Mouse (Mus musculus): ENCODE measurements around the gene Ppp2r3d.
A peak's percentile ranks its signal among the peaks of the same experiment; 100 is the strongest.
"Not testable (repeated sequence)": the region's sequence is repeated elsewhere in the genome, so short reads cannot be mapped to it uniquely, and the experiment has no call there.

Ppp2r3d gene

DNA sequence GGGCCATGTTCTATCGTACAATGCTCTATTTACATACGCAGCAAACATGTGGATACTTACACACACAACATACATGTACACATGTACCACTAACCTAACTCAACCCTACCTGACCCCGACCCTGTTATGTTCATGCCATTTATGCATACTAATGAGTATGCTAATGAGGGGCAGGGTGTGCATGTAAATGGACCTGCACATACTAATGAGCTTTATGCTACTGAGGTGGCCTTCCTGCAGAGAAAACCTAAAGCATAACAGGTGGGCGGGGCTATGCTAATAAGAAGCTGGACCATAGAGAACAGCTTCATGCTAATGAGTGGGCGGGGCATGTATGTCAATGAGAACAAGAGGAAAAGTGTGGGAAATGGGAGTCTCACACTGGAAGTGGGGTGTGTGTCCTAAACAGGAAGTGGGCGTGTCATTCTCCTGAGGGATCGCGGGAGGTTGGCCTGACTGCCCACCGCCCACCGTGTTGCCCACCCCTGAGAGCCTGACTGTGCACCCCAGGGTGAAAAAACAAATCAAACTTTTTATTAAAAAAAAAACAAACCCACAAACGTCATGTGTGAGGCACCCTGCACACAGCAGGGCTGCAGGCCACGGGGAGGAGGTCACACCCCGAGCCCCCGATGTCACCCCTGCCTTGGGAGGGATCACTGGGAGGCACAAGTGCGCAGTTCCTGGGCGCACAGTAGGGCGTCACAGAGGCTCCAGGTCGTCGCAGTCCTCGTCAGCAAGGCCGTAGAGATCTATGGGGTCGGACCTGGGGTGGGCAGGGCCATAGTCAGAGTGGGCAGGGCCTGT is at the start of gene Ppp2r3d:
TSS of gene Ppp2r3d (minus strand) at position 803 of the 807 bp plus-strand sequence.
- DNase-seq (ENCODE audit: low read depth), result no peak

GRCm38 (mm10) chr9:124493693-124494092 is 17.0 kb upstream of the Ppp2r3d start, which contains the start of gene Gm21836:
Gm21836 (minus strand) TSS chr9:124493793.
- not testable (repeated sequence) for DNase-seq (ENCODE audit: low read depth)

- DNase-seq (ENCODE audit: low read depth), result not testable (repeated sequence)
Observed at GRCm38 (mm10) chr9:124480361-124480980, 3.8 kb upstream of the Ppp2r3d start.

GRCm38 (mm10) chr9:124478081-124478480 is 1.4 kb upstream of the Ppp2r3d start:
- DNase-seq (ENCODE audit: low read depth), result no peak

- DNase-seq (ENCODE audit: low read depth), result no peak
Observed at GRCm38 (mm10) chr9:124475689-124476088, 1.0 kb downstream of the Ppp2r3d start.

DNA sequence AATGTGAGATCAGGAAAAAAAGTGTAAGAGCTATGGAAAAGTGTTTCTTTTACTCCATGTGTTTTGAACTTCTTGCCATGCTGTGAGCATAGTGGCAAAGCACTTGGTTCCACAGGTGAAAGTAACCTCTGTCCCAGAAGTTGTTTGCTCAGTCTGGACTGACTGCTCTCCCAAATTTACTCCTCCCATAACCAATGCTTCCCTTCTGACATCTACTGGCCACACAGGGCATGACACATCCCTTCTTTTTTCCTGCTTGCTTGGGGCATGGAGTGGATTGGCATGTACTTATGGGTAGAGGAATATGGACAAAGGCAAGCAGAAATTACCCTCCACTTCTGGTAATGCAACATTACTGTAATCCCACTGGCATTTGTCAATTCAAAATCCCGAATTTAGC is 20.1 kb downstream of the Ppp2r3d start:
- peak; percentile 19 for DNase-seq (ENCODE audit: low read depth)

DNA sequence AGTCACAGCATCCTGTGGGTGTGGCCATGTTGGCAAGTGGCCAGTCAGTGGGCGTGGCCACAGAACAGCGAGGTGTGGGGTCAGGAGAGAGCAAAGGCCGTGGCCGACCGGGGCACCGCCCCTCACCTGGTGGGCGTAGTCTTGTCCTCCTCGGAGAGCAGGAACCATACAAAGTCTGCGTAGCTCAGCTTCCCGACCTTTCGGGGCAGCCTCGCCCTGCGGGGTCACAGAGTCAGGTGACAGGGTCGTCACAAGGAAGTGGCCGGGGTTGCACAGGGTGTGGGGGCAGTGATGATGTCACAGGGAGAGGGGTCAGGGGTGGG is 34.2 kb downstream of the Ppp2r3d start:
- DNase-seq (ENCODE audit: low read depth), result no peak

DNA sequence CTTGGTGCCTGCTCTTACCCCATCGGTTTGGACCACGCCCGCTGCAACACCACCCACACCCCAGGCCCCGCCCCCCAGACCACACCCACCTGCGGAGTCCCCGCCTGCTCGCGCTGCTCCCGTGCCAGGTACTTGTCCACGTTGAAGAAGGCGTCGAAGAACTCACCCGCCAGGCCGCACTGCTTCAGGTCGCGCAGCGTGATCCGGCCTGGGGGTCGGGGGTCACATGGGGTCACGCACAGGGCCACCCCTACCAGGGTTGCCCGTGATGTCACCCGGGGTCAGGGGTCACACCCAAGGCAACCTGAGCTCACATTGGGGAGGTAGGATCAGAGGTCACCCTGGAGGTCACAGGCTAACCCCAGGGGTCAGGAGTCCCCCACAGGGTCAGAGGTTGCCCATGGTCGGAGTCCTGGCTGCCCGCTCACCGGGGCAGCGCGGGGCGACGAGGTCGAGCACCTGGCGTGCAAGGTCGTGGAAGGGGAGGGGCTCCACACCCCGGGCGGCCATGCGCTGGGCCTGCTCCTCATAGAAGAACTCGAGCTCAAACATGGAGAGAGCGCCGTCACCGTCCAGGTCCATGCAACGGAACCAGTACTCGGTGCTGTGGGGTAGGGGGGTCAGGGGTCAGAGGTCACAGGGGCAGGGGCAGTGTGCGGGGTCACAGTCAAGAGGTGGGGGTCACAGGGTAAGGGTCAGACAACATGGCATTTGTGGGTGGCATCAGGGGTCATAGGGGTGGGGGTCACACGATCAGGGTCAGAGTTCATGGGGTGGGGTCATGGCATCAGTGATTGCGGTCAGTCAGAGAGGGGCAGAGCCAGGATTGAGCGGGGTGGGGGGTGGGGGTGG is 34.8 kb downstream of the Ppp2r3d start:
- DNase-seq (ENCODE audit: low read depth), result no peak

DNA sequence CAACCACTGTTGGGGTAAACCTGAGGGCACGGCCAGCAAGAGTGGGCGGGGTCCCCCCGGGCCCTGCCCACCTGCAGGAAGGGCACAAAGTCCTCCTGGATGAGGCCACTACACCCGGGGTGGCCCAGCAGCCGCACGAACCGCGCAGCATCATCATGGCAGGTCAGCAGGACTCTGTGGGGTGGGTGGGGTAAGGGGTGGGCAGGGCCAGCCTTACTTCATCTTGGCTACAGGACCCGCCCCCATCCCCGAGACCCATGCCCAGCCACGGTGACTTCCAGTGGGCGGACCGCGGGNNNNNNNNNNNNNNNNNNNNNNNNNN is 36.0 kb downstream of the Ppp2r3d start:
- no peak for DNase-seq (ENCODE audit: low read depth)

GRCm38 (mm10) chr9:124439848-124440723 is 36.6 kb downstream of the Ppp2r3d start:
- DNase-seq (ENCODE audit: low read depth), result no peak

DNA sequence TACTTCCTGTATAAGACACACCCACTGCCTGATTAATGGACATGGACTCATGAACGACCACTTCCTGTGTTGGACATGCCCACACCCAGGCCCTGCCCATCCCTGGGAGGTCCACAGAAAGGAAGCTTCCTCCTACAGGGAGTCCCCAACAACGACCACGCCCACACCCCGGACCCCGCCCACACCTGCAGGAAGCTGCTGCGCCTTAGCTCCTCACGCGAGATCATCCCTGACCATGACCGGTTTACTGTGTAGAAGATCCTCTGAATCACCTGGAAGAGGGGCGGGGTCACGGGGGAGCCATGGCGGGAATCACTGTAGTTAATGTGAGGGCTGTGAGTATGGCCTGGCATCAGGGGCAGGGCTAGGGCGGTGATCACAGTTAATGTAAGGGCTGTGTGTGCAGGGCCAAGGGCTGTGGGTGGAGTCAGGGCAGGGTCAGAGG is 37.3 kb downstream of the Ppp2r3d start:
- DNase-seq (ENCODE audit: low read depth), result no peak

GRCm38 (mm10) chr9:124438686-124439346 is 37.9 kb downstream of the Ppp2r3d start:
- no peak for DNase-seq (ENCODE audit: low read depth)

DNA sequence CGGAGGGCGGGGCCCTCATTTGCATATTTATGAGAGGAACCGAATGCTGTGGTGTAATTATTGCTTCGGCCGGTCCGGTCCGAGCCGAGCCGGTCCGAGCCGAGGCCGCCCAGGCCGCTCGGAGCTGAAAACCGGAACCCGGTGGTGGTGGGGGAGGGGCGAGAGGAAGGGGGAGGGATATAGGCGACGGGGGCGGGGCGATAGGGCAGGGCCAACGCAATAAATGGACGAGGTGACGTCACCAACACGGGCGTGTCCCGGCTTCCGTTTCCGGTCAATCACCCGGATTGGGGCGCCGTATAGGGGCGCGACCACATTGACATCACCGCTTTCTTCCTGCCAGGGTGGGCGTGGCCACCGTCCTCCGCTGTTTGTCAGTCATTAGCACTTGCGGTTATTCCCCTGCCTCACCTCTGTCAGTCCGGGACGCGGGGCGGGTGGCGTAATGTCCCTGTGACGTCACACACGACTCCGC is 51.2 kb downstream of the Ppp2r3d start:
- peak; percentile 74 for DNase-seq (ENCODE audit: low read depth)

GRCm38 (mm10) chr9:124424542-124425410 is 51.9 kb downstream of the Ppp2r3d start:
- peak; percentile 98 for DNase-seq (ENCODE audit: low read depth)

GRCm38 (mm10) chr9:124424292-124424541 is 52.5 kb downstream of the Ppp2r3d start:
- DNase-seq (ENCODE audit: low read depth), result no peak

DNA sequence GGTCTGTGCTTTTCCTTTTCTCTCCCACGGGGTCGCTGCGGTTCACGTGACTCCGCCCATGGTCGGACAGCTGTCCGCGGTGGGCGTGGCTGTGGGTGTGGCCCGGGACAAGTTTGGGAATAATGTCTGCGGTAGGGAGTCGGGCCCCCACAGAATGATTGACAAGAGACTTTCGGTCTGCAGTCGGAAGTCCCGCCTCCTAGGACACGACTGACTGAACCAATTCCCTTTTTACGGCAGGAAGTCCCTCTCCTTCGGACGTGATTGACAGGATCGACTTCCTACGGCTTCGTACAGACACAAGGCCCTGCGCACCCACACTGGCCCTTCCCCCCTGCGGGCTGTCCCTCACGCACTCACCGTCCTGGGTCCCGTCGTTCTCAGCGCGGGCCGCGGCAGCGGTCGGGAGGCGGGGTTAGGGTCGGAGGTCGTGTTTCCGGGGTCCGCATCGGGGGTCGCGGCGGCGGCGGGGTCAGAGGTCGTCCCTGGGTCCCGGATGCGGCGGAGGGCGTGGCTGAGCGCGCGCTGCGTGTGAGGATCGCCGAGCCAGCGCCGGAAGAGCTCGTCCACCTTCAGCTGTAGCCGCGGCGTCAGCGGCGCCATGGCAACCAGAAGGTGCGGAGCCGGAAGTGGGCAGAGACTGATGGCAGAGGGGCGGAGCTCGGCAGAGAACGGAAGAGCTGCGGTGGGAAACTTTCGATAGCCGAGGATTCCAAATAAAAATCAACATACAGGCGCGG is 53.0 kb downstream of the Ppp2r3d start:
- DNase-seq (ENCODE audit: low read depth), result peak; percentile 97

DNA sequence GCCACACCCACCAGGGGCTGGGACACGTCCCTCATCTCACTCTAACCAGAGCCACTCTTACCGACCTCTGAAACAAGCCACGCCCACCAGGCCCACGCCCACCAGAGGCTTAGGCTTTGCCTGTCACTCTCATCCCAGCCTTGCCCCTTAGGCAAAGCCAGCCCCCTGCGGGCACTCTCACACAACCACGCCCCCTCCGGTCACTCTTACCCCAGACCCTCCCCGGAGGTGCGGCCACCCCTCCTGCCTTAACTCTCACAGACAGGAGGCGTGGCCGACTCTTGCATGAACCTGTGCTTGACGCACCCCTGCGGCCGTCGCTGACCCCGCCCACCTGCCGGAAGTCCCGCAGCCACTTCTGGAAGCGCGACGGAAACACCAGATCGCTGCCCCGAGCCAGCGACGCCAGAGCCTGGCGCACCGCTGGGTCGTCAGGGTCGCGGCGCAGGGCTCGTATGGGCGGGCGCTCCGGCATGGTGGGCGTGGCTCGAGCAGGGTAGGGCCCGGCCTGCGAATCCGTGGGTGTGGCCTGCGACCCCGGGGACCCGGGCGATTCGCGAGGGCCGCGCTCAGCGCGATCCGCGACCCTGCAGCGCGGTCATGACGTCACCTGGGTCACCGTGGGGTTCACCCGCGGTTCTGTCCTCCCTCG is 53.7 kb downstream of the Ppp2r3d start:
- DNase-seq (ENCODE audit: low read depth), result peak; percentile 97

- DNase-seq (ENCODE audit: low read depth), result no peak
Observed at GRCm38 (mm10) chr9:124422427-124422826, 54.3 kb downstream of the Ppp2r3d start.

DNA sequence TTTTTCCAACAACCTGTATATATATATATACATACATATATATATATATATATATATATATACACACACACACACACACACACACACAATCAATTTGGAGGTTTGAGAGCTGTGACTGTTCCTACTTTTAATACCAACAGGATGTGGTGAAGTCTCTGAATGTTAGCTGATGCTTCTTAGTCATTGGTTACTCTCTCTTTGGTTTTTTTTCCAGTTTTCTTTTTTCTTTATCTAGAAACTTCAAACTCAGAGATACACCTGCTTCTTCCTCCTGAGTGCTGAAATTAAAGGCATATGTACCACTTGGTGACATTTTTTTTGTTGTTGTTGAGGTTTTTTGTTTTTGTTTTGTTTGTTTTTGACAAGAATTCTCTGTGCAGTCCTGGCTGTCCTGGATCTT is 63.8 kb downstream of the Ppp2r3d start:
- DNase-seq (ENCODE audit: low read depth), result no peak
